Mouse (Mus musculus) layer of hippocampus, adult 11-12 months (tissue): ENCODE measurements at regions not wholly inside any gene's neighbourhood (a gene's known extent, or its start where the extent isn't known, plus 50 kb on each side); places are given as distances from the start of the nearest gene placed in this dataset.
"Not testable (repeated sequence)": the region's sequence is repeated elsewhere in the genome, so short reads cannot be mapped to it uniquely, and the experiment has no call there.

ENCODE experiments used
- DNase-seq: peaks from one replicate; pipeline ENCODE4 v3.0.0; 2022; ENCODE audit warnings: low spot score

- no peak for DNase-seq
These were observed 132.9 kb downstream of the Tfec start for GRCm38 (mm10) chr6:16765354-16765753.

GRCm38 (mm10) chr6:16764707-16765106 is 133.5 kb downstream of the Tfec start:
- DNase-seq, result no peak

- not testable (repeated sequence) for DNase-seq
These were observed 143.2 kb downstream of the Tfec start for GRCm38 (mm10) chr6:16755044-16755443.

GRCm38 (mm10) chr6:16733184-16733583 is 165.1 kb downstream of the Tfec start:
- DNase-seq, result no peak

GRCm38 (mm10) chr6:16732095-16732494 is 166.1 kb downstream of the Tfec start:
- no peak for DNase-seq

- no peak for DNase-seq
These were observed 170.9 kb downstream of the Tfec start for GRCm38 (mm10) chr6:16727256-16727890.

- no peak for DNase-seq
These were observed 173.0 kb downstream of the Tfec start for GRCm38 (mm10) chr6:16725256-16725655.

- DNase-seq, result no peak
These were observed 193.7 kb downstream of the Tfec start for GRCm38 (mm10) chr6:16704496-16704895.

- DNase-seq, result no peak
These were observed 194.9 kb downstream of the Tfec start for GRCm38 (mm10) chr6:16703412-16703746.

- DNase-seq, result no peak
These were observed 195.4 kb downstream of the Tfec start for GRCm38 (mm10) chr6:16702706-16703411.

- DNase-seq, result no peak
These were observed 201.0 kb downstream of the Tfec start for GRCm38 (mm10) chr6:16697285-16697684.

GRCm38 (mm10) chr6:16668004-16668403 is 230.2 kb downstream of the Tfec start:
- no peak for DNase-seq

GRCm38 (mm10) chr6:16667241-16667640 is 231.0 kb downstream of the Tfec start:
- no peak for DNase-seq

GRCm38 (mm10) chr6:16646269-16646668 is 252.0 kb downstream of the Tfec start:
- no peak for DNase-seq

GRCm38 (mm10) chr6:16643519-16643918 is 254.7 kb downstream of the Tfec start:
- no peak for DNase-seq

- no peak for DNase-seq
These were observed 261.4 kb downstream of the Tfec start for GRCm38 (mm10) chr6:16636736-16637304.

- DNase-seq, result no peak
These were observed 262.1 kb downstream of the Tfec start for GRCm38 (mm10) chr6:16636108-16636507.

- no peak for DNase-seq
These were observed 290.7 kb downstream of the Tfec start for GRCm38 (mm10) chr6:16607393-16608023.

GRCm38 (mm10) chr6:16606687-16607392 is 291.4 kb downstream of the Tfec start:
- DNase-seq, result no peak

GRCm38 (mm10) chr6:16592411-16592810 is 305.8 kb downstream of the Tfec start:
- DNase-seq, result no peak

- DNase-seq, result no peak
These were observed 315.9 kb downstream of the Tfec start for GRCm38 (mm10) chr6:16582302-16582701.

- DNase-seq, result no peak
These were observed 316.4 kb downstream of the Tfec start for GRCm38 (mm10) chr6:16581801-16582200.
